Mouse (Mus musculus) T-cell, adult 2 months (primary cell): ENCODE measurements around the gene Krtap4-16.
"Not testable (repeated sequence)": the region's sequence is repeated elsewhere in the genome, so short reads cannot be mapped to it uniquely, and the experiment has no call there.

Source experiments
- DNase-seq: peaks from one replicate; pipeline ENCODE4 v3.0.0; 2022; ENCODE audit warnings: low spot score

Krtap4-16 gene

DNA sequence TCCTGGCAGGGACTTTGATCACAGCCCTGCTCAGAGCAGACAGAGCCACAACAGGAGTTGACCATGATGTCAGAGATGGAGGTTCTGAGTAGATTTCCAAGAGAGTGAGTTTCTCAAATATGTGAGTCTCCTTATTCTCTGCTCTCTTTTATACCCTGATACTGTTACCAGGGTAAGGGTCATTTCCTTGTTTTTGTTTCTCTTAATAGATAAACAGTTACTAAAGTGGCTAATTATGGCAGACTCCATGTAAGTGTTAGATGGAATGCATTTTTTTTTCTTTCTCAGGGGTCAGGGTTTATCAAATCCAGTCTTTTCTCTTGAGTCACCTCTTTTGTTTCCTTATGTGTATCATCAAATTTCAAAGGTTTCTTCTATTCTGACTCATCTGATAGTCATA lies at the start of gene Krtap4-16:
Gene Krtap4-16, minus strand, starts transcription at position 101 of the 400 bp plus-strand sequence.
- DNase-seq, result no peak

DNA sequence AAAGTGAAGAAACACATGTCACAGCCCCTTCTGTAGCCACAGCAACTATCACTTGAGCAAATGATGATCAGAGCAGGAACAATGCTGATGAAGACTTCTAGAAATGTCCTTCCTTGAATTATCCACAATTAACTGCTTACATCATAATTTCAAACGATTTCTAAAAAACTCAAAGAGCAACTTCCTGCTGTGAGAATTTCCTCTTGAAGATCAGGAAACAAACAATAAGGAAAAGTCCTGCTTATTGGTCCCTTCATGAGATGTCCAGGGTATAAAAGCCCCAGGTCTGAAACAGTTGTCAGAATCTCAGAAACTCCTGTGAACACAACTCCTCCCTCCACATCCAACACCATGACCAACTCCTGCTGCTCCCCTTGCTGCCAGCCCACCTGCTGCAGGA lies 27.5 kb upstream of the Krtap4-16 start, which contains the start of gene Gm11567:
Gene Gm11567, plus strand, starts transcription at position 301 of the 400 bp plus-strand sequence.
- DNase-seq, result not testable (repeated sequence)

DNA sequence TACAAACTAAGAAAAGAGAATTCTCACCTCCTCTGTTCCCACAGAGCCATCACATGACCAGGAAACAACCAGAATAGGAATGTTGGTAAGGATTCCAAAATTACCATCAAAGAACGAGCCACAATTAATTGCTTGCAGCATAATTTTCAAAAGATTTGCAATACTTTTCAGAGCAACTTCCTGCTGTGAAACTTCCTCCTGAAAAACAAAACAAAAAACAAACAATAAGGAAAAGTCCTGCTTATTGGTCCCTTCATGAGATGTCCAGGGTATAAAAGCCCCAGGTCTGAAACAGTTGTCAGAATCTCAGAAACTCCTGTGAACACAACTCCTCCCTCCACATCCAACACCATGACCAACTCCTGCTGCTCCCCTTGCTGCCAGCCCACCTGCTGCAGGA lies 21.7 kb upstream of the Krtap4-16 start, which contains the start of gene Krtap9-1:
Gene Krtap9-1, plus strand, starts transcription at position 301 of the 400 bp plus-strand sequence.
- not testable (repeated sequence) for DNase-seq

DNA sequence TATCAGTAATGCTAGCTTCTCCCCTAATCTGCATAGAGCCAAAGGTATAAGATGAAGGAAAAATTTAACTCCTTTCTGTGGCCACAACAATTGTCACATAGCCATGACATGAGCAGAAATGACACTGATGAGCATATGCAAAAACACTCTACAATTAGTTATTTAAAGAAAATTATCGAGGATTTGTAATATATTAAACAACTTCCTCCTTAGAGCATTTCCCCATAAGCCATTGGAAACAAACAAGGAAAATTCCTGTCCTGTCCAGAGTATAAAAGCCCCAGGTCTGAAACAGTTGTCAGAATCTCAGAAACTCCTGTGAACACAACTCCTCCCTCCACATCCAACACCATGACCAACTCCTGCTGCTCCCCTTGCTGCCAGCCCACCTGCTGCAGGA lies 12.8 kb upstream of the Krtap4-16 start, which contains the start of gene Gm11559:
Gene Gm11559, plus strand, starts transcription at position 301 of the 400 bp plus-strand sequence.
- DNase-seq, result not testable (repeated sequence)

DNA sequence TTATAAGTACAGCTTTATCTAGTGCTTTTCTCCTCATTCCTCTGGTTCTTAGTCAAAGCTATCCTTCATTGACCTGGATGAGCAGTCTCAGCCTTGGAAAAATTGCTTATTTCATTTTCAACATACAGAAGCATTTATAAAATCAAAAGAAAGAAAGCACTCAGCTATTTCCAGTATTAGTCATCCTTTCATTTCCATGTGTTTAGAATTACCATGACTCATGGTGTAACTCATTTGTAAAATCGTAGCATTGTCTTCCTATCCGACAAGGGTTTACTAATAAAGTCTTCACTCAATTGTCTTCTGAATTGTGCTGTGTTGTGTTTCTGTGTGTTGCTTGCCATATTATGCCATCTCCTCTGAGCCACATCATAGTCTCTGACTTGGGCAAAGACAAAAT lies 7.4 kb upstream of the Krtap4-16 start:
- no peak for DNase-seq

- DNase-seq, result no peak
These were observed 6.2 kb upstream of the Krtap4-16 start, which contains the start of gene Gm11568 for GRCm38 (mm10) chr11:99857617-99858016. Gene Gm11568, plus strand, starts transcription at chr11:99857917.

- no peak for DNase-seq
These were observed 2.7 kb upstream of the Krtap4-16 start for GRCm38 (mm10) chr11:99854121-99854520.

GRCm38 (mm10) chr11:99846746-99847145 lies 4.7 kb downstream of the Krtap4-16 start:
- no peak for DNase-seq

DNA sequence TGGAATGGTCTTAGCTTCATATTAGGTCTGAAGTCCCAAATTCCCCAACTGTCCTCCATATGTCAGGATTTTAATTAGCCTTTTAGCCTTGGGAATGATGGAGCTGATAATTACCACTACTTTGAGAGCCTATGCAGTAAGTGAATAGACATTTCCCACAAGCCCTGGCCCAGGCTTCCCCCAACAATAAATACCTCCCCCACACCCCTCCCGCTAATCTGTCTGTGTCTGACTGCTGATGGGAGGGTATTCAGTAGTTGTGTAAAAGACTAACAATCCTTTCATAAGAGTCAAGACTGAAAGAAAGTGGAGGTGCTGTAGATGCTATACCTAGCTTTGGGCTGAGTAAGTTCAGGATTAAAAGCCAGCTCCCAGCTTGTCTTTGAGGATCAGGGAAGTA lies 9.2 kb downstream of the Krtap4-16 start:
- DNase-seq, result no peak

- DNase-seq, result no peak
These were observed 13.4 kb downstream of the Krtap4-16 start, which contains the start of gene 2300003K06Rik for GRCm38 (mm10) chr11:99837966-99838365. Gene 2300003K06Rik, minus strand, starts transcription at chr11:99838066.

GRCm38 (mm10) chr11:99815566-99815965 lies 35.8 kb downstream of the Krtap4-16 start, which contains the start of gene Gm11564:
Gene Gm11564, minus strand, starts transcription at chr11:99815666.
- not testable (repeated sequence) for DNase-seq

DNA sequence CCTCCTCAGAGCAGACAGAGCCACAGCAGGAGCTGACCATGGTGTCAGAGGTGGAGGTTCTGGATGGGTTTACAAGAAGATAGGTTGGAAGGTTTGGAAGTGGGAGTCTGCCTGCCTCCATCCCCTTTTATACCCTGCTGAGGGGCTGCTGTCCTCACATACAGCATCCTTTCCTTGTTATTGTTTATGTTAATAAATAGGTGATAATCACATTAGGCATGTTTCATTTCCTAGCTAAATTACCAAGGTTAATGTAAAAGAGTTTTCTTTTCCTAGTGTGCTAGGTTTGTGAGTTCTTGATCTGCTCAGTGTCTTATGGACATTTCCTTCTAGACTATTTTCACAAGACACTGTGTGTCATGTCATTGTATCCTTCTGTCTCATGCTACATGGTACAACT lies 41.6 kb downstream of the Krtap4-16 start, which contains the start of gene Krtap4-13:
Gene Krtap4-13, minus strand, starts transcription at position 101 of the 400 bp plus-strand sequence.
- DNase-seq, result not testable (repeated sequence)

DNA sequence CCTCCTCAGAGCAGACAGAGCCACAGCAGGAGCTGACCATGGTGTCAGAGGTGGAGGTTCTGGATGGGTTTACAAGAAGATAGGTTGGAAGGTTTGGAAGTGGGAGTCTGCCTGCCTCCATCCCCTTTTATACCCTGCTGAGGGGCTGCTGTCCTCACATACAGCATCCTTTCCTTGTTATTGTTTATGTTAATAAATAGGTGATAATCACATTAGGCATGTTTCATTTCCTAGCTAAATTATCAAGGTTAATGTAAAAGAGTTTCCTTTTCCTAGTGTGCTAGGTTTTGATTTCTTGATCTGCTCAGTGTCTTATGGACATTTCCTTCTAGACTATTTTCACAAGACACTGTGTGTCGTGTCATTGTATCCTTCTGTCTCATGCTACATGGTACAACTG lies 47.1 kb downstream of the Krtap4-16 start, which contains the start of gene Gm11554:
Gene Gm11554, minus strand, starts transcription at position 101 of the 400 bp plus-strand sequence.
- not testable (repeated sequence) for DNase-seq
